Mouse (Mus musculus): ENCODE data around the gene Gpbar1. TPM values are rescaled to one million over a fixed set of nuclear protein-coding genes. Genes with fewer than 3 reads are reported as not detected.

The Gpbar1 gene
- not detected for total RNA-seq (2021)
- long read RNA-seq, experiment 1, result 0 reads
- long read RNA-seq, experiment 2, result 0 reads

DNA sequence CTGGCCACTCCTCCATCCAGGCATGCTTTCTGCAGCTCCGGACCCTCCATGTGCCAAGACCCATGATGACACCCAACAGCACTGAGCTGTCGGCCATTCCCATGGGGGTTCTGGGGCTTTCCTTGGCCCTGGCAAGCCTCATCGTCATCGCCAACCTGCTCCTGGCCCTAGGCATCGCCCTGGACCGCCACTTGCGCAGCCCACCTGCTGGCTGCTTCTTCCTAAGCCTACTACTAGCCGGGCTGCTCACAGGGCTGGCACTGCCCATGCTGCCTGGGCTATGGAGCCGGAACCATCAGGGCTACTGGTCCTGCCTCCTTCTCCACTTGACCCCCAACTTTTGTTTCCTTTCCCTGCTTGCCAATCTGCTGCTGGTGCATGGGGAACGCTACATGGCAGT is at the start of gene Gpbar1:
Gene Gpbar1, plus strand, starts transcription at position 13 of the 400 bp plus-strand sequence.
- no peak for DNase-seq (ENCODE audit: low spot score in 2 of 2)

GRCm38 (mm10) chr1:74229942-74230341 is 48.4 kb upstream of the Gpbar1 start:
- no peak for DNase-seq (ENCODE audit: low spot score in 2 of 2)

DNA sequence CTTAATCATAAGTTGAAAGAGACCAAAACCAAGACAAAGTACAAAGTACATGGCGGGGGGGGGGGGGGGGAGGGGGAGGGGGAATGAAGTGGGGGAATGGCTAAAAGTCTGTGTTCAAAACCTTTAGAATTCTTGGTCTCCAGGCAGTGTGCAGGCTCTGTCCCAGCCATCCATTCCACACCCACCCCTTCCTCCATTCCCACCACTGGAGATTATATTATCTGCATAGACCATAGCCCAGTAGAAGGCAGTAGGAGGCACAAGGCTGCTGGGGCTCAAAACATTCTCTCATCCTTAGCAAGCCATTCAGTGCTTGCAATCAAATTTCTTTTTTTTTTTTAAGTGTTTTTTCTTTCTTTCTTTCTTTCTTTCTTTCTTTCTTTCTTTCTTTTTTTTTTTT is 47.4 kb upstream of the Gpbar1 start:
- no peak for DNase-seq (ENCODE audit: low spot score in 2 of 2)

DNA sequence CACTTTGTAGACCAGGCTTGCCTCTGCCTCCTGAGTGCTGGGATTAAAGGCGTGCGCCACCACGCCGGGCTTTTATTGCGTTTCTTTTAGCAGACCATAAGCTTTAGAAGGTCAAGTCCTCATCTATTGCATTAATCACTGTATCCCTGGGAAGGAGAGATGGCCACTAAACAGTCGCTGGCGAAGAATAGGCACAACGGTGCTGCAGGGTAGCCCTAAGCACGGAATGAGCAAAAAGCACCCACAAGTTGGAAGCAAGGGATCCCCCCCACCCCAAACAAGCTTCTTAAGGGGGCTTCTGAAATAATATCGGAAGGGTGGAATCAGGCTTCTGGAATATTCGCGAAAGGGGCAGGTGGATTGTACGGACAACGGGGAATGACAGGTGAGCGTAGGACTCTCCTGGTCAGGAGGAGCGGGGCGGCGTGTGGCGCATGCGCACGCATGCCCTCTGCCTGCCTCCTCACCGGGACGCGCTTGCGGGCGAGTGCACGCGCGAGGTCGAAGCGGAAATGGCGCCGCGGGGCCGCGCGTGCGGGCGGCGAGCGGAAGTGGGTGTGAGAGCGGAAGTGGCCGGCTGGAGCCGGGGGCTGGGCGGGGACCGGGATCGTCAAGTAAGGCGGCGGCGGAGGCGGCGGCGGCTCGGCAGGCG is 42.3 kb upstream of the Gpbar1 start, which contains the start of gene Arpc2:
Gene Arpc2, plus strand, starts transcription at position 147 of the 652 bp plus-strand sequence.
- peak; percentile 96 to 98 for DNase-seq (ENCODE audit: low spot score in 2 of 2)

- DNase-seq (ENCODE audit: low spot score in 2 of 2), result peak; percentile 36 to 38
Measured at GRCm38 (mm10) chr1:74236590-74237317, 41.6 kb upstream of the Gpbar1 start.

GRCm38 (mm10) chr1:74237671-74238070 is 40.7 kb upstream of the Gpbar1 start:
- no peak for DNase-seq (ENCODE audit: low spot score in 2 of 2)

DNA sequence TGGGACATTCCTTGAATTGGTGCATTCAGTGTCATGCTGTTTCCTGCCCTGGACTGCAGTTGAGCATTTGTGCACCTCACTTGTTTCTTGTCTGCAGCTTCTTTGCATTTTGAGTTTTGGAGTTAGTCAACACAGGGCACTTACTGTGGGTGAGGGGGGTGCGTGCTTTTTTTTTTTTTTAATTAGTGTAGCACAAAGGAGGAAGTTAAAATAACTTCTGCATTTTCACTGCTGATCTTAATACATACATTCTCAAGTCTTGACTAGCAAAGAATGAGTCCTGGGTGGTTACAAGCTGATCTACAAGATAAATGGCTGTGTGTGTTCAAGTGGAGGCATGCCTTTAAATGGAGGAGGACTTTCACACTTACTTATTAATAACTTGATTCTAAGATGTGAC is 40.2 kb upstream of the Gpbar1 start:
- no peak for DNase-seq (ENCODE audit: low spot score in 2 of 2)

- DNase-seq (ENCODE audit: low spot score in 2 of 2), result no peak
Measured at GRCm38 (mm10) chr1:74239162-74239561, 39.2 kb upstream of the Gpbar1 start.

GRCm38 (mm10) chr1:74239618-74240017 is 38.7 kb upstream of the Gpbar1 start:
- DNase-seq (ENCODE audit: low spot score in 2 of 2), result peak; percentile 46 to 47

DNA sequence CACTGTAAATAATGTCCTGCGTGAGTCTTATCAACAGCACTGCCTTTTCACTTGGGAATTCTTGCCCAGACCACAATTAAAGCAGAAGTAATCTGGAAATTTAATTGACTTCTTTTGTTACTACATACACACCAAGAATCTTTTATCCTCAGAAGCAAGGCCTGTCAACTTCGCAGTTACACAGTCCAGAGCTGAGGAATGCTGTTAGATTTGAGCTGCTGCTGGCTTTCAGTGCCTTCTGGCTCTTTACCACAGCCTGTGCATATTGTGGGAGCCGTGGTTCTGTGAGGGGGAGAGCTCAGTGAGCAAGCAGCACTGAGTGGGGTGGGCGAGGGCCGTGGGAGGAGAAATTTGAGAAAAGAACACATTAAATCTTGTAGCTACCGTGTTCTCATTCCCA is 38.0 kb upstream of the Gpbar1 start:
- peak; percentile 83 to 89 for DNase-seq (ENCODE audit: low spot score in 2 of 2)

DNA sequence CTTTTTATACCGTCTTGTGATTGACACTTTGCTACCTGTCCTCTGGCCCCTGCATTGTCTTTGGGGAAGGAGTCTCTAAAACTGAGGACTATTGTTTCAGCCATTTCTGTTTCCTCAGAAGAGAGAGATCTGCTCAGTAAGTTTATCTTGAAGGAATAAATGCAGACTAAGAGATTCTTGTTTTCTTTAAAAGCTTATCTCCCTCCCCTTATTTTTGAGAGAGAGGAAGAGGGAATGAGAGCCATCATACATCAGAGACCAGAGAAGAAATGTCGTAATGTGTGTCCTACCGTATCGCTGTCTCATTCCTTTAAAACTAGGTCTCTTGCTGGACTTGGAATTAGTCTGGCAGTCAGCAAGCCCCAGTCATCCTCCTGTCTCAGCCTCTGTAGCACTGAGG is 37.5 kb upstream of the Gpbar1 start:
- no peak for DNase-seq (ENCODE audit: low spot score in 2 of 2)

DNA sequence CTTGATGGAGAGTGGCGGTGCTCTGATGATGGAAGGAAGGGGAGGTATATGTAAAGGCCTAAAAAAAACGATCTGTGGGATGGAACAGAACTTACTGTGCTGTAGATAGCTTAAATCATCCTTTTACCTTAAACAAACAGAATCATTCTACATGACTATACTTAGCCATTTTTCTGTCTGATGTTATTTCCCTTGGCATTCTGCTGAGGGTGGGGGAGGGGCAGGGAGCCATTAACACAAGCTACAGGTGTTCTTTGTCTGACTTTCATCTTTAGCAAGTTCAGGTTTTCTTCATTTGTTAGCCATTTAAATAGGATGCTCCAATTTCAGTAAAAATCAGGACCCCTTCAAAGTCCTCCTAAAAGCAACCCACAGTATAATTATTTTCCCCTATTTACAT is 32.8 kb upstream of the Gpbar1 start:
- DNase-seq (ENCODE audit: low spot score in 2 of 2), result no peak

GRCm38 (mm10) chr1:74248799-74249198 is 29.6 kb upstream of the Gpbar1 start:
- DNase-seq (ENCODE audit: low spot score in 2 of 2), result no peak

DNA sequence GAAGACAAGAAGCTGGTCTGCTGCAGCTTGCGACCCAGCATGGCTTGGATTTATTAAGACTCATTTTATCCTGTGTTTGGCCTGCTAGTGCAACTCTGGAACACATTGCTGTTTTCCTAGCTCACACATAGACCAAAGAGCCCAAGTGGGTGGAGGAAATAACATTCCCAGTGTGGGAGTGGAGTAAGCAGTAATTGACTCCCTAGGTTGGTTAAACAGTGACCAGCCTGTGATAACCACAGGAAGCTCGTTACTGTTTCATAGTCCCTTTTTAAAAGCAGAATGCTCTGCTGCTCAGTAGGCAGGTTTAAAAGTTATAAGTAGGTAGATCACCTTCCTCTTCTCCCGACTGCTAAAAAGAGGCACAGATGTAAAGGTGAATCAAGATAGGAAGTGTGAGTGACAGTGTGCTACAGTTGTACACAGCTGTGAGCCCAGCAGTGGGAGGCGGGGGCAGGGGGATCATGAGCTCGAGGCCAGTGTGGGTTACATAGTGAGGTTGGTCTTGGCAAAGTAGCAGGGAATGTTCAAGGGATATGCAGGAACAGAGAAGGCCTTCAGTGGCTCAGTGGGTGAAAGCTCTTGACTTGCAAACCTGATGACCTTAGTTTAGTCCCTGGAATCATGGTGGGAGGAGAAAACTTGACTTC is 28.9 kb upstream of the Gpbar1 start:
- DNase-seq (ENCODE audit: low spot score in 2 of 2), result no peak

DNA sequence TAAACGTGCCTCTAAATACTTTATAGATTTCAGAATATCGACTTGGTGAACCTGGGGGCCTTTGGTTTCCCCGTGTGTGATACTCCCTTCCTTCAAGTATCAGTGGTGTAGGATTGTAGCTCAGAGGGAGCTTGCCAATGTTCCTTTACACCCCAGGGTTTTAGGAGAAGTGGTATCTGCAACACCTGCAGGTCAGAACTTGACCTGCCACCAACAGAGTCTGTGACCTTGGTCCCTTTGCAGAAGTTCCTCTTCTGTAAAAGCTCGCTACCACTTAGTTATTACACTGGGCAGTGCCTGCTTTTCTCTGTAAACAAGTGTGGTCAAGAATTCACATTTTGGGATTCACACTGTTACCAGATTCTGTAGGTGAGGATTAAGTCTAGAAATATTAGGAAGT is 28.3 kb upstream of the Gpbar1 start:
- DNase-seq (ENCODE audit: low spot score in 2 of 2), result no peak

- no peak for DNase-seq (ENCODE audit: low spot score in 2 of 2)
Measured at GRCm38 (mm10) chr1:74255704-74256345, 22.5 kb upstream of the Gpbar1 start.

GRCm38 (mm10) chr1:74256782-74257181 is 21.6 kb upstream of the Gpbar1 start:
- no peak for DNase-seq (ENCODE audit: low spot score in 2 of 2)

DNA sequence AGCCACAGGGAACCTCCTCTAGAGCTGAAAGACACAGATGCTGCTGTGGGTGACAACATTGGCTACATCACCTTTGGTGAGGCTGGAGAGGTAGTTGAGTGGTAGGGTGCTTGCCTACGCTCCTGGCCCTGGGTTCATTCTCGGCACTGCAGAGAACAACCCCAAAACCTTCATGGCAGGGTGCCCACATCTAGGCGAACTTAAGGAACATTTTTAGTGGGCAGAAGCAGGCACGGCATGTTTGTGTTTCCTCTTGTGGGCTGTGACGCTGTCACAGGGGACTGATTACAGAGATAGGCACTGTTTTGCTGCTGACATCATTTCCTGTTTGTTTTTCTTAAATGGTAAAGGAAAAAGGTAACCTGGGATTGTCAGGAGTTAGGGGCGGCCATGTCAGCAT is 15.8 kb upstream of the Gpbar1 start:
- no peak for DNase-seq (ENCODE audit: low spot score in 2 of 2)

GRCm38 (mm10) chr1:74268750-74269149 is 9.6 kb upstream of the Gpbar1 start:
- no peak for DNase-seq (ENCODE audit: low spot score in 2 of 2)

GRCm38 (mm10) chr1:74271659-74272058 is 6.7 kb upstream of the Gpbar1 start:
- DNase-seq (ENCODE audit: low spot score in 2 of 2), result no peak

DNA sequence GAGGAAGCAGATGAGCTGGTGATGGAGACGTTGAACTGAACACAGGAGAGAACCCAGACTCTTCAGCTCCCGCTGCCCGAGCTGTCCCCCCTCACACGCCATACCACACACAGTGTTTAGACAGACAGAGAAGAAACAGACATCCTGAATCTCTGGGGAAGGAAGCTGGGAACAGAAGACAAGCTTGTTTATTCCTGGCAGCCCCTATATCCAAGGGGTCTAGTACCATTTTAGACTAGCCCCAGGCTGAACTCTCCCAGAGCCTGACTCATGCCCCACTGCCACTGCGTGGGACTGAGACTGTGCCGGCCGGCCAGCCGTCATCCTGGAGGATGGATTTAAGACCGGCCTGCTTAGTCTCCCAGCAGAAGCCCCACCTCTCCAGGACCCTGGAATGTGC is 3.3 kb upstream of the Gpbar1 start:
- DNase-seq (ENCODE audit: low spot score in 2 of 2), result no peak

DNA sequence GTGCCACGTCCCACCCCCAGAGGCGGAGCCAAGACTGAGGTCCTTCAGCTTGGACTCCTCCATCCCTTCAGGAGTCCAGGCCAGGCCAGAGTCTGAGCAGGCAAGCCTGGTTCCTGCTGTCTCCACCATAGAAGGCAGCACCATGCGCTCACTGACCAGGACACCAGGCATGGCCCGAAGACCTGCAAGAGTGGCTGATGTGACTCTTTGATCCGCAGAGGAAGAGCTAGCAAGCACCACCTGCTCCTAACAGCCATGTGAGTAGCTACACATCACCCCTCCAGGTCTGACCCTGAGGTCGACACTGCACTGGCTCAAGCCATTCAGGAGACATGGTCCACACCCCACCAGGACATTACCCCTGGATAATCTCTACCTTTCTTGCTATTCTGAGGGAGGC is 1.3 kb upstream of the Gpbar1 start:
- DNase-seq (ENCODE audit: low spot score in 2 of 2), result no peak
